Mouse (Mus musculus) lung, embryonic 15.5 days (tissue): ENCODE measurements at regions not wholly inside any gene's neighbourhood (a gene's known extent, or its start where the extent isn't known, plus 50 kb on each side); places are given as distances from the start of the nearest gene placed in this dataset.

ENCODE experiments used
- ATAC-seq: fragments of 200-750 bp; cut with Nextera tagmentation; 2 replicates; pipeline ENCODE4 v1.8.0; 2017; ENCODE audit warnings: moderate number of reproducible peaks, borderline replicate concordance; ENCODE audit not compliant: low FRiP score, low TSS enrichment; ENCODE audit errors: extremely low read depth
- H3K27ac ChIP-seq: fragments of 300-500 bp; sonication (generic); 2 replicates; pipeline ENCODE4 v1.5.1; 2015; ENCODE audit warnings: moderate library complexity, mild to moderate bottlenecking, inconsistent platforms
- H3K27me3 ChIP-seq: fragments of 300-500 bp; sonication (generic); 2 replicates; pipeline ENCODE4 v1.6.1; 2015; ENCODE audit warnings: inconsistent platforms
- H3K36me3 ChIP-seq: fragments of 300-500 bp; sonication (generic); 2 replicates; pipeline ENCODE4 v1.6.1; 2015; ENCODE audit warnings: inconsistent platforms
- H3K4me1 ChIP-seq: fragments of 300-500 bp; sonication (generic); 2 replicates; pipeline ENCODE4 v1.6.1; 2015; ENCODE audit warnings: inconsistent platforms
- H3K4me2 ChIP-seq: fragments of 300-500 bp; sonication (generic); 2 replicates; pipeline ENCODE4 v1.6.1; 2015; ENCODE audit warnings: inconsistent platforms, mild to moderate bottlenecking, moderate library complexity
- H3K4me3 ChIP-seq: fragments of 300-500 bp; sonication (generic); 2 replicates; pipeline ENCODE4 v1.5.1; 2015; ENCODE audit warnings: mild to moderate bottlenecking, inconsistent platforms
- H3K9ac ChIP-seq: fragments of 300-500 bp; sonication (generic); 2 replicates; pipeline ENCODE4 v1.6.1; 2015; ENCODE audit warnings: inconsistent platforms
- H3K9me3 ChIP-seq: fragments of 300-500 bp; sonication (generic); 2 replicates; pipeline ENCODE4 v1.6.1; 2016; ENCODE audit warnings: inconsistent platforms
- WGBS: fragments of 180-500 bp; shearing (Covaris S2); methylation state at CpG from one replicate; pipeline ENCODE4 v1.1.7; 2015; 5-methylcytosine and 5-hydroxymethylcytosine counted together

DNA sequence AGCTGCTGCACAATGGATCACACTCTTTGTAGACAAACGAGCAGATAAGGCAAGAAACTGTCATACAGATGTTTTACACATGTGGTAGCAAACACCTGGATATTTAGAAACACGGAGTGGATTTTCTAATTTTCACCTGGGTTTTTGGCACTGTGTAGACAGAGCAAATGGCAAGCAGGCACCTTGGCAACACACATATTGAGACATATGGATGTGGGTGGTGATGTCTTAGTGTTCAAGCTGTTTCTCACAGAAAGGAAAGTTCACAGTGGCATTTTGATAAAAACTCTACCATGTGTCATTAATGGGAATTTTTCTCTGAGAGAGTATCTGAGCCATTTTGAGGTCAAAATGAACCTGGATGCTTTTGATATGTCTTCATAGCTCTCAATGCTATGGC is 417.9 kb upstream of the Megf9 start:
- H3K4me3 ChIP-seq = no peak overlapping the region
- H3K4me1 ChIP-seq = no peaks in the 10 kb centered on the region
- no peaks in the 10 kb centered on the region for H3K9me3 ChIP-seq
- H3K27ac ChIP-seq = no peak overlapping the region
- H3K36me3 ChIP-seq = no peaks in the 10 kb centered on the region
- no peak for ATAC-seq
- no peak overlapping the region for H3K4me2 ChIP-seq
- H3K9ac ChIP-seq = no peak overlapping the region
- no peaks in the 10 kb centered on the region for H3K27me3 ChIP-seq
- WGBS = 54% methylated on average over 2 of the region's 2 CpGs

DNA sequence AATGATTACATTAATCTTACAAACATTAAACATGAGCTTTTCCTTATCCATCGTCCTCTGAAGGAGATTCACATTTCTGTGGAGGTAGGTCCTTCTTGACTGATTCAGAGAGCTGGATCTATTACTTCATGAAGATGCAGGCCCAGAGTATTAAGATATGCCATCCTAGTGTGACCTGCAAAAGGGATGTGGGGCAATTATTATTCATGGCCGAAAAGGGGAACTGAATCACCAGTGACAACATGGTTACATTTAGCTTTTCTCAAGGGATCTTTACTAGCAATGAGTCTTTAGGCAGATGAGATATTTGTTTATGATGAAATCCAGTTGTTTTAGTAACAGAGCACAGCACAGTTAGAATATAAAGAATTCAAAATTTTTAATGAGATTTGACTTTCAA is 405.4 kb upstream of the Megf9 start:
- H3K9ac ChIP-seq = no peak overlapping the region
- H3K4me3 ChIP-seq = no peak overlapping the region
- no peaks in the 10 kb centered on the region for H3K27me3 ChIP-seq
- H3K9me3 ChIP-seq = no peaks in the 10 kb centered on the region
- 74% methylated on average over 2 of the region's 2 CpGs for WGBS
- no peaks in the 10 kb centered on the region for H3K36me3 ChIP-seq
- ATAC-seq = no peak
- H3K4me1 ChIP-seq = no peaks in the 10 kb centered on the region
- H3K27ac ChIP-seq = no peak overlapping the region
- H3K4me2 ChIP-seq = no peak overlapping the region

DNA sequence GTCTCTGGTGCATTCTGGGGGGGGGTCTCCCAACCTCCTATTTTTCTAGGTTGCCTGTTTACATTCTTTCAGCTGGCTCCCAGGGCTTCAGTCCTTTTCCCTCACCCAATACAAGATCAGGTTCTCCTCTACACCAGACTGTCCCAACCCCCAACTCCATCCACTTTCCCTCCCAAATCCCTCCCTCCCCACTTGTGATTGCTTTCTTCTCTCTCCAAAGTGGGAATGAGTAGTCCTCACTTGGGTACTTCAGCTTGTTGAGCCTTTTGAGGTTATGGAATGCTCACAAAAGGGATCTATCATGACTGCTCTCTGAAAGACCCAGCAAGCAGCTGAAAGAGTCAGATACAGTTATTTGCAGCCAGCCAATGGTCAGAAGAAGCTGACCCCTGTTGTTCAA is 399.3 kb upstream of the Megf9 start:
- Histone ChIP-seq H3K27me3 (no peaks in the 10 kb centered on the region), H3K9me3 (no peaks in the 10 kb centered on the region), H3K9ac (no peak overlapping the region), H3K4me2 (no peak overlapping the region), H3K27ac (no peak overlapping the region), H3K4me1 (no peaks in the 10 kb centered on the region), H3K36me3 (no peaks in the 10 kb centered on the region), H3K4me3 (no peak overlapping the region)
- ATAC-seq = peak; percentile 73; the same call in 1 of the 2 replicates

DNA sequence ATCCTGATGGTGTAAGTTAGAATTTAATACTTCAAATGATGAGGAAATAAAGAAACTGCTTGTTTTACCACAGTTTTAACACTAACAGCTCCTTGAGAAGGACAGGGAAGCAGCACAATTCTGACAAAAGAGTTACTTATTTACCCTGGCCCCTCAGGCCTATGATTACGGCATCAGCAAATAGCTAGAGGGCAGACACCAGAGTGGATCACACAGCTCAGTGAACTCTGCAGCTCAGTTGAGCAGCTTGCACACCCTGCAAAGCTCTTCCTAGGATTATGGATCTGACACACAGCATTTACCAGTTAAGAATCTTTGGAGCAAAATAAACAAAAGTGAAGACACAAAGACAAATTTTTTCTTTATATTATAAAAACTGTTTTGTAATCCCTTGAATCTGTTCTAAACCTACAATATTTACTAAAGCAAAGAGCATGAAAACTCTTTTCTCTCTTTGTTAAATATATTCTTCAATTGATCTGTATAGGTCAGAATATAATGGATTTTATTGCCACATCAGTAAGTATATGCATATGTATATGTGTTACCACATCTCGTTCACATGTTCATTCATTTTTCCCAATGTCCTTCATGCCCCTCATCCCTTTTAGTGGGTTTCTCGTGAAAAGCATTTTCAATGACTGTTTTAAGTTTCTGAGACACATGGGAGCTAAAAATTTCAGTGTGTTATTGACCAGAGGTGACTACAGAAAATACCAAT is 387.3 kb upstream of the Megf9 start:
- H3K9me3 ChIP-seq = no peaks in the 10 kb centered on the region
- no peak overlapping the region for H3K27ac ChIP-seq
- H3K27me3 ChIP-seq = no peaks in the 10 kb centered on the region
- H3K36me3 ChIP-seq = no peaks in the 10 kb centered on the region
- ATAC-seq = no peak
- 53% methylated on average over 3 of the region's 3 CpGs for WGBS
- H3K9ac ChIP-seq = no peak overlapping the region
- H3K4me3 ChIP-seq = no peak overlapping the region
- H3K4me1 ChIP-seq = no peaks in the 10 kb centered on the region
- no peak overlapping the region for H3K4me2 ChIP-seq

DNA sequence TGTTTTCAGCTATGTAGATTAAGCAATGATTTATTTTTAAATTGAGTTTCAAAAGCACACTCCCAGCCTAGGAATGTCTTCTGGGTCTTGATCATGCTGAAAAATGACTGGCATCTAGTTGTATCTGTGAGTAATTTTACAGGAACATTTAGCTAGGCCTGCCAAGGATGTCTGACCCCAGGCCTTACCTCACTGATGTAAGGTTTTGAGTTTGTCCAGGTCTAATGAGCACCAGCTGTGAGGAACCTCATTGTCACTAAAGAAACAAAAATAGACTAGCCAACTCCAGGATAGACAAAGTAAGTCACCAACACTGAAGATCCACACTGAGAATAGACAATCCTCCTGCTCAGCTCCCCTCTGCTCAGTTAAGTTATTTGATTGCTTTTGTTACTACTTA is 379.8 kb upstream of the Megf9 start:
- no peak for ATAC-seq
- Histone ChIP-seq H3K27me3 (no peaks in the 10 kb centered on the region), H3K4me3 (no peak overlapping the region), H3K36me3 (no peaks in the 10 kb centered on the region), H3K9me3 (no peaks in the 10 kb centered on the region), H3K4me2 (no peak overlapping the region), H3K9ac (no peak overlapping the region), H3K4me1 (no peaks in the 10 kb centered on the region), H3K27ac (no peak overlapping the region)

DNA sequence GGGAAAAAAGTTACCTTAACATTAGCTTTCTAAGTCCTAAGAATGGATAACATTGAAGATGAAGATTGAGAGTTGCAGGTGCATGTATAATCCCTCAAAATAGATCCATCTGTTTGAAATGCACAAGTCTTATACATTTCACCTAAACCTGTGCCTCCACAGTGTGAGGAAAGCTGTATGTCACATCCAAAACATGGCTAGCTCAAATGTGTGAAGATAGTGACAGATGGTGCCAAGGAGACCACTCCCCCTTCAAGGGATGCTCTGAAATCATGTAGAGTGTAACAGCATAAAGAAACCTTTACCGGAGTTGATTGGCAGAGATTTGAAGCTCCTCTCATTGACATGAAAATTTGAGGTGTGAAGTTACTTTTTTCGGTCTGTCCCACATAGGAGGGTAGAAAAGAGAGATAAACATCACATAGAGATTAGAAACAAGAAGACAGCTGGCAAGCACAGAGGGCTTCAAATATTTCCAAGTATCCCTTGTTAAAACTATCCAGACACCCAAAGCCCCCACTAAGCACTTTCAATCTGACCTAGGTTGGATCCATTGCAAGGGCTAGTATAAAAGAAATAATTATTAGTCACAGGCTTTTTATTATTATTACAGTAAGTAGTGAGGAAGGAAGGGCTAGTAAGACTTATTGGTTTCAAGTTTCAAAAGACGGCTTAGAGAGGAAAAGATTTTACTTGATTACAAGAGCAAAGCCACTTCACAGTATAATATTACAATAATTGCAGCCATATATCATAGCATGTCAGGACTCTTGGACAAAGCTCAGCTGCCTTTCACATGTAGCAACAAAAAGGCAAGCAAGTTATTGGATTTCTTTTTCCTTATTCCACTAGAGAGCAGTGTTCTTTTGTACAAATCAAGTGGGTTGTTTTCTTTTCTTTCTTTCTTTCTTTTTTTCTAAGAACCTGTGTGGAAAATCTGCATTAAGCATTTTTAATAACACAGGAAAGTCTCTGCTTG is 372.3 kb upstream of the Megf9 start:
- H3K36me3 ChIP-seq = no peaks in the 10 kb centered on the region
- H3K27me3 ChIP-seq = no peaks in the 10 kb centered on the region
- no peak overlapping the region for H3K27ac ChIP-seq
- no peaks in the 10 kb centered on the region for H3K9me3 ChIP-seq
- WGBS = 40% methylated on average over 3 of the region's 3 CpGs
- H3K9ac ChIP-seq = no peak overlapping the region
- no peak overlapping the region for H3K4me3 ChIP-seq
- no peak for ATAC-seq
- no peaks in the 10 kb centered on the region for H3K4me1 ChIP-seq
- H3K4me2 ChIP-seq = no peak overlapping the region
